Mouse (Mus musculus) intestine, embryonic 14.5 days (tissue): ENCODE measurements around the gene Kri1. TPM values are rescaled to one million over a fixed set of nuclear protein-coding genes. Genes with fewer than 3 reads are reported as not detected.
"Not testable (repeated sequence)": the region's sequence is repeated elsewhere in the genome, so short reads cannot be mapped to it uniquely, and the experiment has no call there.

Source experiments
- ATAC-seq: fragments of 200-750 bp; cut with Nextera tagmentation; replicated peaks from 2 replicates; pipeline ENCODE4 v1.8.0; 2017; ENCODE audit warnings: low read depth, moderate number of reproducible peaks, moderate TSS enrichment, moderate library complexity; ENCODE audit not compliant: low FRiP score, low TSS enrichment
- DNase-seq: peaks from one replicate; pipeline ENCODE4 v3.0.0-alpha.2; 2018; ENCODE audit warnings: low spot score
- H3K27ac ChIP-seq: fragments of 300-500 bp; sonication (generic); 2 replicates; pipeline ENCODE4 v1.5.1; 2014; ENCODE audit warnings: low read depth, mild to moderate bottlenecking, control low read depth
- H3K27me3 ChIP-seq: fragments of 300-500 bp; sonication (generic); replicated peaks from 2 replicates; pipeline ENCODE4 v1.6.1; 2014; ENCODE audit warnings: low read length, control low read depth; ENCODE audit not compliant: control insufficient read depth, insufficient read depth
- H3K36me3 ChIP-seq: fragments of 300-500 bp; sonication (generic); 2 replicates; pipeline ENCODE4 v1.6.1; 2014; ENCODE audit warnings: low read length, control low read depth; ENCODE audit not compliant: control insufficient read depth, insufficient read depth
- H3K4me1 ChIP-seq: fragments of 300-500 bp; sonication (generic); replicated peaks from 2 replicates; pipeline ENCODE4 v1.6.1; 2014; ENCODE audit warnings: low read length, control low read depth, mixed read lengths; ENCODE audit not compliant: control insufficient read depth, insufficient read depth
- H3K4me2 ChIP-seq: fragments of 300-500 bp; sonication (generic); 2 replicates; pipeline ENCODE4 v1.6.1; 2014; ENCODE audit warnings: low read length
- H3K4me3 ChIP-seq: fragments of 300-500 bp; sonication (generic); 2 replicates; pipeline ENCODE4 v1.5.1; 2014; ENCODE audit warnings: low read depth, low read length, control low read depth, mixed read lengths
- H3K9ac ChIP-seq: fragments of 300-500 bp; sonication (generic); 2 replicates; pipeline ENCODE4 v1.6.1; 2014; ENCODE audit warnings: mild to moderate bottlenecking, low read length
- H3K9me3 ChIP-seq: fragments of 300-500 bp; sonication (generic); 2 replicates; pipeline ENCODE4 v1.6.1; 2016; ENCODE audit warnings: low read length, control low read depth; ENCODE audit not compliant: control insufficient read depth
- WGBS: fragments of 180-500 bp; shearing (Covaris S2); extraction: QIAGEN DNeasy Blood & Tissue Kit; methylation state at CpG from one replicate; pipeline ENCODE4 v1.1.7; 2014; 5-methylcytosine and 5-hydroxymethylcytosine counted together
- polyA plus RNA-seq: library from polyadenylated mRNA; unstranded; fragments of >200 nt; fragmentation: Nextera tagmentation; extraction: Ambion mirVana; gene quantifications from 2 replicates; pipeline ENCODE4 v1.2.1, GENCODE M21; 2014

The Kri1 gene
- polyA plus RNA-seq, 1 experiment from 2014 or later: 12.8 TPM

- Histone ChIP-seq H3K4me3 (no peak overlapping the region), H3K27me3 (no peaks in the 10 kb centered on the region), H3K4me1 (peaks cover 10% of the 10 kb centered on the region), H3K9me3 (no peaks in the 10 kb centered on the region), H3K27ac (no peak overlapping the region), H3K4me2 (no peak overlapping the region), H3K9ac (no peak overlapping the region), H3K36me3 (peaks cover 68% of the 10 kb centered on the region)
- ATAC-seq: no peak
- DNase-seq: no peak
- WGBS: 52% methylated on average over 23 of the region's 23 CpGs
Observed at GRCm38 (mm10) chr9:21231551-21231950, 56.2 kb downstream of the Kri1 start.

GRCm38 (mm10) chr9:21227342-21227741 lies 60.4 kb downstream of the Kri1 start:
- Histone ChIP-seq H3K9me3 (no peaks in the 10 kb centered on the region; the same call in 1 of the 2 replicates), H3K4me3 (peak overlapping the region; percentile 20), H3K9ac (peak overlapping the region; percentile 40), H3K4me1 (peaks cover 10% of the 10 kb centered on the region), H3K27me3 (no peaks in the 10 kb centered on the region), H3K36me3 (peaks cover 33% of the 10 kb centered on the region), H3K27ac (peak overlapping the region; percentile 59), H3K4me2 (peak overlapping the region; percentile 58)
- 9% methylated on average over 16 of the region's 16 CpGs for WGBS
- peak; percentile 76 for DNase-seq
- ATAC-seq: peak; percentile 25; the same call in 1 of the 2 replicates

GRCm38 (mm10) chr9:21225415-21225758 lies 62.4 kb downstream of the Kri1 start:
- WGBS: 8% methylated on average over 7 of the region's 7 CpGs
- DNase-seq (no peak), ATAC-seq (peak; percentile 53)

GRCm38 (mm10) chr9:21224576-21225414 lies 63.0 kb downstream of the Kri1 start:
- WGBS: 20% methylated on average over 26 of the region's 26 CpGs
- H3K27ac ChIP-seq: peak overlapping the region; percentile 71
- H3K9ac ChIP-seq: peak overlapping the region; percentile 35; the same call in 1 of the 2 replicates
- peak overlapping the region; percentile 26 for H3K4me3 ChIP-seq
- H3K27me3 ChIP-seq: no peaks in the 10 kb centered on the region
- peak overlapping the region; percentile 51 for H3K4me2 ChIP-seq
- H3K36me3 ChIP-seq: peaks cover 8% of the 10 kb centered on the region
- H3K4me1 ChIP-seq: peaks cover 10% of the 10 kb centered on the region; the same call in 1 of the 2 replicates
- ATAC-seq (peak; percentile 64), DNase-seq (peak; percentile 88)
- no peaks in the 10 kb centered on the region; the same call in 1 of the 2 replicates for H3K9me3 ChIP-seq

More at GRCm38 (mm10) chr9:21225415-21225758, 62.4 kb downstream of the Kri1 start:
- Histone ChIP-seq H3K4me1 (peaks cover 10% of the 10 kb centered on the region; the same call in 1 of the 2 replicates), H3K4me3 (peak overlapping the region; percentile 26), H3K27me3 (no peaks in the 10 kb centered on the region), H3K36me3 (peaks cover 14% of the 10 kb centered on the region), H3K4me2 (peak overlapping the region; percentile 51), H3K9ac (peak overlapping the region; percentile 35; the same call in 1 of the 2 replicates), H3K9me3 (no peaks in the 10 kb centered on the region; the same call in 1 of the 2 replicates), H3K27ac (peak overlapping the region; percentile 71)

- Histone ChIP-seq H3K36me3 (no peaks in the 10 kb centered on the region), H3K9ac (no peak overlapping the region), H3K9me3 (no peaks in the 10 kb centered on the region; the same call in 1 of the 2 replicates), H3K4me2 (no peak overlapping the region), H3K4me1 (peaks cover 10% of the 10 kb centered on the region; the same call in 1 of the 2 replicates), H3K4me3 (no peak overlapping the region), H3K27me3 (no peaks in the 10 kb centered on the region), H3K27ac (no peak overlapping the region)
- 92% methylated on average over 6 of the region's 6 CpGs for WGBS
- DNase-seq: no peak
- no peak for ATAC-seq
Observed at GRCm38 (mm10) chr9:21223906-21224305, 63.9 kb downstream of the Kri1 start.

GRCm38 (mm10) chr9:21223490-21223889 lies 64.3 kb downstream of the Kri1 start:
- H3K27ac ChIP-seq, DNase-seq, H3K4me1 ChIP-seq, H3K9me3 ChIP-seq, H3K4me2 ChIP-seq, H3K4me3 ChIP-seq, H3K9ac ChIP-seq, H3K36me3 ChIP-seq, ATAC-seq, H3K27me3 ChIP-seq: not testable (repeated sequence)
- WGBS: 100% methylated on average over 1 of the region's 2 CpGs

Other genes starting within 250 kb of the Kri1 start
- gene Zglp1, start 220.9 kb downstream of the Kri1 start, polyA plus RNA-seq: 1.3 TPM in 1 of 2 replicates, not detected in the other
- 0.20 and 0.74 TPM in 2 replicates for gene Gm49373, start 214.9 kb downstream of the Kri1 start, polyA plus RNA-seq
- 71.4 and 74.4 TPM in 2 replicates for gene Fdx1l, start 214.4 kb downstream of the Kri1 start, polyA plus RNA-seq
- 2.2 and 3.7 TPM in 2 replicates for gene Gm38431, start 196.0 kb downstream of the Kri1 start, polyA plus RNA-seq
- 84.1 and 87.5 TPM in 2 replicates for gene Raver1, start 196.0 kb downstream of the Kri1 start, polyA plus RNA-seq
- gene Tyk2, start 156.7 kb downstream of the Kri1 start, polyA plus RNA-seq: 11.7 and 12.1 TPM in 2 replicates
- gene Cdc37, start 138.0 kb downstream of the Kri1 start, polyA plus RNA-seq: 307 and 327 TPM in 2 replicates
- 6.7 and 7.0 TPM in 2 replicates for gene Pde4a, start 122.3 kb downstream of the Kri1 start, polyA plus RNA-seq
- gene Keap1, start 48.6 kb downstream of the Kri1 start, polyA plus RNA-seq: 41.0 and 43.0 TPM in 2 replicates
- gene S1pr5, start 39.5 kb downstream of the Kri1 start, polyA plus RNA-seq: 0.07 and 0.13 TPM in 2 replicates
- 42.6 and 45.4 TPM in 2 replicates for gene Atg4d, start 22.7 kb downstream of the Kri1 start, polyA plus RNA-seq
- gene Cdkn2d, start 3.4 kb upstream of the Kri1 start, polyA plus RNA-seq: 43.7 and 44.8 TPM in 2 replicates
- 69.6 and 75.8 TPM in 2 replicates for gene Ap1m2, start 24.4 kb upstream of the Kri1 start, polyA plus RNA-seq
- 70.1 and 74.6 TPM in 2 replicates for gene Slc44a2, start 32.7 kb upstream of the Kri1 start, polyA plus RNA-seq
- 179 and 188 TPM in 2 replicates for gene Ilf3, start 79.9 kb upstream of the Kri1 start, polyA plus RNA-seq
- gene Qtrt1, start 123.9 kb upstream of the Kri1 start, polyA plus RNA-seq: 69.9 and 77.3 TPM in 2 replicates
- 65.2 and 67.3 TPM in 2 replicates for gene Dnm2, start 136.9 kb upstream of the Kri1 start, polyA plus RNA-seq
- gene Tmed1, start 222.3 kb upstream of the Kri1 start, polyA plus RNA-seq: 88.4 and 91.0 TPM in 2 replicates
- gene AB124611, start 238.2 kb upstream of the Kri1 start, polyA plus RNA-seq: 3.1 and 4.2 TPM in 2 replicates